Mouse (Mus musculus) neutrophil, adult 5-6 weeks (primary cell): ENCODE results near the gene Insc. TPM values are rescaled to one million over a fixed set of nuclear protein-coding genes. Genes with fewer than 3 reads are reported as not detected.

Experiments
- ATAC-seq: fragments of 151-379, 151-347 bp; 2 replicates; pipeline ENCODE4 v1.8.0; 2017; ENCODE audit warnings: mild to moderate bottlenecking, moderate TSS enrichment; ENCODE audit not compliant: insufficient number of reproducible peaks, poor library complexity, low FRiP score, severe bottlenecking; ENCODE audit errors: extremely low read depth
- total RNA-seq: library from RNA; stranded (forward); fragments of 200-1000 nt; gene quantifications from 2 replicates; pipeline ENCODE4 v1.2.3, GENCODE M21; 2017

Gene Insc
- total RNA-seq, 1 experiment from 2014 or later = not detected

- ATAC-seq = no peak
These were observed 140.1 kb downstream of the Insc start for GRCm38 (mm10) chr7:114883602-114884001.

DNA sequence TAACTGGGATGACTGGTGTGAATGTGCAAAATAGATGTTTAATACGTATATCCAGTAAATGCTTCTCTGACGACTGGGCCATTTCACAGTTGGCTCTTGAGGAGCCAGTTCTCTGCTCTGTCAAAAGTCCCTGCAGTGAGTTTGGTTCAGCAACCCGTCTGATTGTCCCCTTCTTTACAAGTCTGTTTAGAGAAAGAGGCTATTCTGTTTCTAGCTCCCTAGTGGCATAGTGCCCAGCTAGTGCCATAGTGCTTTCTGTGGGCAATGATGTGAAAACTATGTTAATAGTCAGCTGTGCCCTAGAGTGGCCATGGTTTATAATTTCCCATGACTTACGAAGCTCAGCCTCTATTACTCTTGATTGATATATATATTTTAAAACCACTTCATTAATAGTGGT, 143.4 kb downstream of the Insc start:
- ATAC-seq = no peak

DNA sequence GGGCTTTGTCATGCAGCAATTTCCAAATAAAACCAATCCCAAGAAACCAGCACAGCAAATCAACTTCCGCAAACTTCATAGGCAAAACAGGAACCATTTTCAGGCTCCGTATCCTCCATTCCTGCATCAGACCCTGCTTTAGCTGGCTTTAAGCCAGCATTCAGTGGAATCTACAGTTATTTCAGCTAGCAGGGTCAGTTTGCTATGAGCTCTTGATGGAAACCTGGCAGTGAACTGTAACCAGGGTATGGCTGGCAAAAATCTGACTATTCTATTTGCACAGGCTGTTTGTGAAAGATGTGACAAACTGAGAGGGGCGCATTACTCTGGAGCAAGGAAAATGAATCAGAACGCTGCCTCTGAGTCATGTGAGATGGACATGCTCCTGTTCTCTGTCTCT, 146.7 kb downstream of the Insc start:
- no peak for ATAC-seq

- ATAC-seq = no peak
These were observed 149.2 kb downstream of the Insc start for GRCm38 (mm10) chr7:114892618-114893257.

- no peak for ATAC-seq
These were observed 150.4 kb downstream of the Insc start for GRCm38 (mm10) chr7:114893889-114894288.

GRCm38 (mm10) chr7:114896966-114897697, 153.6 kb downstream of the Insc start:
- ATAC-seq = no peak

Other genes starting within 250 kb of the Insc start
- gene Cyp2r1, start 180.7 kb upstream of the Insc start, total RNA-seq = 9.2 and 10.1 TPM in 2 replicates
- not detected in 2 replicates for gene Calca, start 107.3 kb upstream of the Insc start, total RNA-seq
- gene Calcb, start 25.1 kb upstream of the Insc start, total RNA-seq = not detected in 2 replicates